Mouse (Mus musculus) ES-E14 (cell line): ENCODE results near the gene Pex7.

ENCODE experiments used
- MAFK ChIP-seq: IDR thresholded peaks from 2 replicates; pipeline ENCODE4 v1.6.1; 2014; ENCODE audit warnings: mild to moderate bottlenecking, low read depth, low read length, inconsistent platforms; ENCODE audit not compliant: insufficient read depth
- ZNF384 ChIP-seq: IDR thresholded peaks from 2 replicates; pipeline ENCODE4 v1.6.1; 2012; ENCODE audit warnings: low read depth, low read length, inconsistent platforms

- TF ChIP-seq MAFK = no peak
- TF ChIP-seq ZNF384 = no peak
These were observed 27.1 kb downstream of the Pex7 start for GRCm38 (mm10) chr10:19880437-19880836.
